Mouse (Mus musculus) stomach, postnatal 0 days (tissue): ENCODE measurements at regions not wholly inside any gene's neighbourhood (a gene's known extent, or its start where the extent isn't known, plus 50 kb on each side); places are given as distances from the start of the nearest gene placed in this dataset.
A peak's percentile ranks its signal among the peaks of the same experiment; 100 is the strongest.

Source experiments
- ATAC-seq: fragments of 200-750 bp; cut with Nextera tagmentation; 2 replicates; pipeline ENCODE4 v1.8.0; 2017; ENCODE audit not compliant: low FRiP score, low TSS enrichment
- DNase-seq: peaks from one replicate; pipeline ENCODE4 v3.0.0-alpha.2; 2016; ENCODE audit warnings: low spot score
- H3K27ac ChIP-seq: fragments of 300-500 bp; sonication (generic); replicated peaks from 2 replicates; pipeline ENCODE4 v1.5.1; 2014; ENCODE audit warnings: mild to moderate bottlenecking, control low read depth
- H3K27me3 ChIP-seq: fragments of 300-500 bp; sonication (generic); 2 replicates; pipeline ENCODE4 v1.6.1; 2014; ENCODE audit warnings: low read length; ENCODE audit not compliant: control insufficient read depth, insufficient read depth
- H3K36me3 ChIP-seq: fragments of 300-500 bp; sonication (generic); 2 replicates; pipeline ENCODE4 v1.6.1; 2014; ENCODE audit warnings: low read length, mixed read lengths; ENCODE audit not compliant: control insufficient read depth, insufficient read depth
- H3K4me1 ChIP-seq: fragments of 300-500 bp; sonication (generic); replicated peaks from 2 replicates; pipeline ENCODE4 v1.6.1; 2014; ENCODE audit warnings: antibody characterized with exemption; ENCODE audit not compliant: control insufficient read depth, insufficient read depth
- H3K4me2 ChIP-seq: fragments of 300-500 bp; sonication (generic); replicated peaks from 2 replicates; pipeline ENCODE4 v1.6.1; 2014; ENCODE audit warnings: low read depth, mild to moderate bottlenecking, control low read depth, moderate library complexity
- H3K4me3 ChIP-seq: fragments of 300-500 bp; sonication (generic); 2 replicates; pipeline ENCODE4 v1.5.1; 2014; ENCODE audit warnings: low read depth, low read length, control low read depth
- H3K9ac ChIP-seq: fragments of 300-500 bp; sonication (generic); 2 replicates; pipeline ENCODE4 v1.6.1; 2014; ENCODE audit warnings: mild to moderate bottlenecking, low read length, control low read depth, mixed read lengths
- H3K9me3 ChIP-seq: fragments of 300-500 bp; sonication (generic); 2 replicates; pipeline ENCODE4 v1.6.1; 2016; ENCODE audit warnings: low read length; ENCODE audit not compliant: control insufficient read depth
- CTCF ChIP-seq: IDR thresholded peaks from 2 replicates; pipeline ENCODE4 v1.5.1; 2016; ENCODE audit warnings: antibody characterized with exemption, low read depth, mild to moderate bottlenecking, moderate library complexity
- EP300 ChIP-seq: optimal IDR thresholded peaks from 2 replicates; pipeline ENCODE3; 2016; ENCODE audit warnings: antibody characterized with exemption
- WGBS: fragments of 180-500 bp; shearing (Covaris S2); extraction: QIAGEN DNeasy Blood & Tissue Kit; methylation state at CpG from one replicate; pipeline ENCODE4 v1.1.7; 2014; 5-methylcytosine and 5-hydroxymethylcytosine counted together

DNA sequence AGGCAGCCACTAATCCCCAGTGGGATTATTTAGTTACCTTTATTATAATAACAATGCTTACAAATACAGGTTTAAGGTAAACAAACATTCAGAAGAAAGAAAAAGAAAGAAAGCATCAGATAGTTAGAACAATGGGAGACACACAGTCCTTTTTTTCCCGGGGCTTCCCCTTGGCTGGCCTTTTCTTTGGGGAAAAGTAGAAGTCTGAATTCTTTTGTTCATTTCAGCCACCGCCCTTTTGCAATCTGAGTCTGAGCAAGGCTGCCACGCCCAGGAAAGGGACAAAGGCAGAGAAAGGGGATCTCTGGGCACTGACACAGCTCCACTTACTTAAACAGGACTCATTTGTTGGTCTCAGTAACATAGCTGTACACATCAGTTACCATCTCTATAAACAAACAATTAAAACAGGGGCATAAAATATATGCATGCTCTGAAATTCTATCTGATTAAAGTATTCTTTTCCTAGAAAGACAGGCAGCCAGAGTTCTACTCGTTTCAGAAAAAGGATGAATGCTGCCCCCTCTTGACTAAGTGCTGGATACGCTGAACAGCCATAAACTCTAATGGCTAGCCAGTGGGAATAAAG is 93.5 kb upstream of the Zbtb20 start:
- no peaks in the 10 kb centered on the region for H3K27me3 ChIP-seq
- DNase-seq (no peak), ATAC-seq (peak; percentile 35; the same call in 1 of the 2 replicates)
- no peak overlapping the region for H3K9ac ChIP-seq
- 0 out of 2 replicates have a peak overlapping the region, but pooled peaks have one; percentile 6 for H3K27ac ChIP-seq
- 3% methylated on average over 5 of the region's 5 CpGs for WGBS
- no peaks in the 10 kb centered on the region for H3K36me3 ChIP-seq
- TF ChIP-seq CTCF: peak; percentile 78
- no peak for TF ChIP-seq EP300
- H3K4me2 ChIP-seq: 0 out of 2 replicates have a peak overlapping the region, but pooled peaks have one; percentile 12
- no peaks in the 10 kb centered on the region for H3K4me1 ChIP-seq
- H3K4me3 ChIP-seq: no peak overlapping the region
- no peaks in the 10 kb centered on the region for H3K9me3 ChIP-seq

DNA sequence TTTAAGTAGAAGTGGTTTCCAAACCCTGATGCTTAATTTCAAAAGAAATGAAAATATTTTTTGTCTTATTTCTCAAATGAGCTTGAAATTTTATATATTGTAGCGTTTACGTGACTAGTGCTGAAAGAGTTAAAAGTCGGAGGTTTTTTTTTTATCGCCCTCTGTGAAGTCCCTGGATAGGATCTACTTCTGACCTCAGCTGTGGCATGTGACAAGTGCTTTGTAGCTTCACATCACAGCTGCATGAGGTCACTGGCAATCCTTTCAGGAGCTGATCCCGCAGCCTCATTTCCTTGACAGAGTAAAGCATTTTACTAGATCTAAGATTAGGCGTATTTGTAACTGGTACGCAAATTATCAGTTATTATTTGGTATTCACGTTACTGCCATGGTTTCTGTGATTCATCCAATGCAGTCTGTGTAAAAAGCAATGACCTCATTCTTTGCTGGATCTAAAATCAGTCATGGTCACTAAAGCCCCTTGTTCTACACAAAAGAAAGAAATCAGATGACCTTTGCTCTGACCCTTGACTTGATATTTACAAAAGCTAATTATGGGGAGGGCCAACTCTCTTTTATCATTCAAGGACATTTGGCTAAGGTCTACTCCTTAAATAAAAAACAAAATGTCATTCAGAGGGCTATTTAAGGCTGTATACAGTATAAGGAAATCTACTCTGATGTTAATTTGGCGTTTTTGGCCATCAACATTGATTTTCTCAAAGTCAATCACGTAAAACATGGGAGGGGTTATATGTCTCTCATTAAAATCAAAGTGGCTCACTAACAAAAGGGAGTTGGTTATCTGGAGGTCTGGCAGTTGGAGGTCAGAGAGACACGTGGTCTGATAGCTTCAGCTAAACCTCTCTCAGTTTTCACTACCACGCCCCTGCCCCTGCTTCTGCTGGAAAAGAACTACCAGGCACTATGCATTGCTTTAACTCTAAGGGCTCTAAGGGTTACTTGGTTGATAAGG is 94.3 kb upstream of the Zbtb20 start:
- Histone ChIP-seq H3K27ac (0 out of 2 replicates have a peak overlapping the region, but pooled peaks have one; percentile 6), H3K4me1 (no peaks in the 10 kb centered on the region), H3K4me3 (no peak overlapping the region), H3K4me2 (0 out of 2 replicates have a peak overlapping the region, but pooled peaks have one; percentile 12), H3K9me3 (no peaks in the 10 kb centered on the region), H3K36me3 (no peaks in the 10 kb centered on the region), H3K9ac (no peak overlapping the region), H3K27me3 (no peaks in the 10 kb centered on the region)
- peak; percentile 42; the same call in 1 of the 2 replicates for ATAC-seq
- TF ChIP-seq EP300 (no peak), CTCF (no peak)
- no peak for DNase-seq
- WGBS: 15% methylated on average over 12 of the region's 12 CpGs

DNA sequence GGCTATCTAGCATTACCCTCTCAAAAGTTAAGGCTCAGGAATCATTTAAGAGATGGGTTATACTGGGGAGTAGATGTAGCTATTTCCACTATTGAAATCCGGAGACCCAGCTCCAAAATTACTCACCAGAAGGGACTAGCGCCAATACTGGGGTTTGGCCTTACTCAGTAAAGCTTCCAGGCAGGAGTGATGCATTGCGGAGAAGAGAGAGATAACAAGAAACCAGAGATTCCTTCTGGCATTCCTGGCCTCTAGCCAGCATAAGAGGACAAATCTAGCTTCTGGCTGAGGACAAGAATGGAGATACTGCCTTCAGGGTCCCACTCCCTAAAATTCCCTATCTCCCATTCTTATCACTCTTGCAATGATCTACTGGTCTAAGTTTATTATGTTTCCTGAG is 95.7 kb upstream of the Zbtb20 start:
- Histone ChIP-seq H3K4me1 (no peaks in the 10 kb centered on the region), H3K27me3 (no peaks in the 10 kb centered on the region), H3K27ac (no peak overlapping the region), H3K36me3 (no peaks in the 10 kb centered on the region), H3K4me3 (no peak overlapping the region), H3K4me2 (no peak overlapping the region), H3K9me3 (no peaks in the 10 kb centered on the region), H3K9ac (no peak overlapping the region)
- no peak for TF ChIP-seq CTCF
- ATAC-seq: no peak
- WGBS: 76% methylated on average over 3 of the region's 3 CpGs
- DNase-seq: no peak

DNA sequence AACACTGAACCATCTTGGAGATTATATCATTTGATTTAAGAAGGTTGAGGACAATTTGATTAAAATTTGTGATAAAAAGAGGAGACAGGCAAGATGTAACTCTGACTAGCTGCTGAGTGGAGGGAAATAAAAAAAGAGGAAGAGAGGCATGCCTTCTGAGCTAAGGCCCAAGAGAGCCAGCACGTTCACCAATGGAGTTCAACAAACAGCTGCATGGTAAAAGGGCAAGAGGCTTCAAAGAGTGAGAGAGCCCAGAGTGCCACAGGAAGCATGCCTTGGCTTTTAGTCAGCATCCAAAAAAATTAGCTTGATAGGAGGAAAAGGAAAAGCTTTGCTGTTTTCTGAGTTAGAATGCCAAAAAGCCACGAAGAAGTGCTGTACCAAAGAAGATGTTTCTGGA is 103.0 kb upstream of the Zbtb20 start:
- Histone ChIP-seq H3K4me3 (no peak overlapping the region), H3K4me2 (no peak overlapping the region), H3K4me1 (no peaks in the 10 kb centered on the region), H3K9me3 (no peaks in the 10 kb centered on the region), H3K9ac (no peak overlapping the region), H3K36me3 (no peaks in the 10 kb centered on the region), H3K27ac (no peak overlapping the region), H3K27me3 (no peaks in the 10 kb centered on the region)
- WGBS: 65% methylated on average over 2 of the region's 2 CpGs
- ATAC-seq (no peak), DNase-seq (no peak)
- no peak for TF ChIP-seq CTCF
- TF ChIP-seq EP300: no peak

DNA sequence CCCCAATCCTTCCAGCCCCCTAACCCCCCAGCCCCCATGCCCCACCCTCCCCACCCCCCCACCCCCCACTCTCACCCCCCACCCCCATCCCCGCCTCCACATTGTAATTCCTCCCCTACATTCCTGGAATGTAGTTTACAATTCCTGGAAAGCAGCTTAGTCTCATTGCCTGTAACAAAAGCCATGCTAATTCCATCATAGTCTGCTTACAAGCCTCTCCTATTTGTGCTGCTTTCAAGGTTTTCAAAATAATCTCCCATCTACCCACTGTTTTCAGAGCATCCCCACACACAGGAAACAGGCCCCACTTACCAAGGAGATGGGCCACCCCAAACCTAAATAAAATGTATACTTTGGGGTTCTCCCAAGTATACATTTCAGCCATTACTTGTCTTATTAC is 105.5 kb upstream of the Zbtb20 start:
- ATAC-seq: no peak
- H3K9ac ChIP-seq: no peak overlapping the region
- no peak overlapping the region for H3K27ac ChIP-seq
- H3K4me3 ChIP-seq: no peak overlapping the region
- H3K9me3 ChIP-seq: no peaks in the 10 kb centered on the region
- no peaks in the 10 kb centered on the region for H3K27me3 ChIP-seq
- DNase-seq: no peak
- no peak for TF ChIP-seq EP300
- no peak for TF ChIP-seq CTCF
- no peaks in the 10 kb centered on the region for H3K4me1 ChIP-seq
- no peak overlapping the region for H3K4me2 ChIP-seq
- 88% methylated on average over 1 of the region's 1 CpGs for WGBS
- no peaks in the 10 kb centered on the region for H3K36me3 ChIP-seq

DNA sequence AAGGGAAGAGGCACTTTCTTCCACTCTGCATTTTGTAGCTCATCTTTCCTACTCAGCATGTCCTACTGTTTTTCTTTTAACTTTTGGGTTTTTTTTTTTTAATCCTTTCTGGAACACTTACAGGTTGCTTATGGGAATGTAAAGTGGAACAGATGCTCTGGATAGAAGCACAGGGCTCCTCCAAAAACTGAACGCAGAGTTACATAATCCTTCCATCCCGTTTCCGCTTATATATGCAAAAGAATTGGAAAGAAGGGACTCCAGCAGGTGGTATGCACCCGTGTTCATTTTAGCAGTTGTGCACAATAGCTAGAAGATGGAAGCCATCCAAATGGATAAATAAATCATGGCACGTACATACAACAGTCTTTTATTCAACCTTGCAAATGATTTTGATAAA is 127.0 kb upstream of the Zbtb20 start:
- H3K27ac ChIP-seq: no peak overlapping the region
- ATAC-seq (no peak), DNase-seq (no peak)
- TF ChIP-seq CTCF: no peak
- H3K27me3 ChIP-seq: no peaks in the 10 kb centered on the region
- 50% methylated on average over 5 of the region's 5 CpGs for WGBS
- no peaks in the 10 kb centered on the region for H3K4me1 ChIP-seq
- H3K36me3 ChIP-seq: no peaks in the 10 kb centered on the region
- no peaks in the 10 kb centered on the region for H3K9me3 ChIP-seq
- H3K9ac ChIP-seq: no peak overlapping the region
- no peak overlapping the region for H3K4me2 ChIP-seq
- no peak overlapping the region for H3K4me3 ChIP-seq
